Mouse (Mus musculus) urinary bladder, postnatal 36 days (tissue): ENCODE measurements around the gene Lcn2.

ENCODE experiments used
- DNase-seq, 2 experiments: peaks; one replicate each; pipeline ENCODE4 v3.0.0; 2022; ENCODE audit warnings: low spot score in 2 of 2, mixed read lengths in 1 of 2

Lcn2 gene

GRCm38 (mm10) chr2:32344056-32344455 is 44.0 kb downstream of the Lcn2 start:
- DNase-seq, result no peak

- no peak for DNase-seq
Measured at GRCm38 (mm10) chr2:32343351-32343671, 44.7 kb downstream of the Lcn2 start.

GRCm38 (mm10) chr2:32342539-32343350 is 45.3 kb downstream of the Lcn2 start:
- DNase-seq, result peak in 1 of 2 experiments; percentile 60

GRCm38 (mm10) chr2:32342039-32342438 is 46.0 kb downstream of the Lcn2 start:
- no peak for DNase-seq

- DNase-seq, result no peak
Measured at GRCm38 (mm10) chr2:32341634-32341939, 46.5 kb downstream of the Lcn2 start.

- no peak for DNase-seq
Measured at GRCm38 (mm10) chr2:32340836-32341633, 47.0 kb downstream of the Lcn2 start.

- no peak for DNase-seq
Measured at GRCm38 (mm10) chr2:32339912-32340642, 48.0 kb downstream of the Lcn2 start.

- no peak for DNase-seq
Measured at GRCm38 (mm10) chr2:32335888-32336287, 52.2 kb downstream of the Lcn2 start.
